Mouse (Mus musculus): Measurements from ENCODE around the gene Myl3.

DNA sequence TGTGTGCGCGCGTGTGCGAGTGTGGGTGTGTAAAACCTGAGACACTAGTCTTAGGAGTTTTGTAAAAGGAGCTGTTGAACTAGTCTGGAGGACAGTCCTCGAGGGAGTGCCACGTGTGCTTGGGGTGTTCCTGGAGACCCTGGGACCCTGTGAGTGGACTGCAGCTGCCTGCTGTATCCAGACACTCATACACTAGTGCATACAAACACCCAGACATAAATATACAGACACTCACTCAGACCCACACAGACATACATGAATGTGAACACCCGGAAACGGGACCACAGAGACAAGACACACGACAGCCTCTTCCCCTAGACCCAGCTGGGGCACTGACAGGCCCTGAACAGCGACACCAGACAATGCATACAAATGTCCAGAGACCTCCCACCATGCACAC is 21.1 kb downstream of the Myl3 start:
- TF ChIP-seq POLR2A (IDR thresholded peaks at IDR 0.05; ENCODE audit: control insufficient read depth in 1 of 2, insufficient read depth in 1 of 2, low read depth in 1 of 2, low read length in 2 of 2, poor library complexity in 1 of 2) (no peak), GATA1 (IDR thresholded peaks at IDR 0.05; ENCODE audit: low read depth, low read length) (no peak), MAFK (IDR thresholded peaks at IDR 0.05; ENCODE audit: borderline replicate concordance, low read depth, low read length) (no peak), CHD1 (IDR thresholded peaks at IDR 0.05; ENCODE audit: low read depth, low read length) (no peak), RAD21 (IDR thresholded peaks at IDR 0.05; ENCODE audit: low read depth, low read length) (no peak), POLR2AphosphoS5 (IDR thresholded peaks at IDR 0.05; ENCODE audit: borderline replicate concordance, low read depth, low read length) (no peak), ZC3H11A (IDR thresholded peaks at IDR 0.05; ENCODE audit: low read depth, low read length) (no peak), SMC3 (IDR thresholded peaks at IDR 0.05; ENCODE audit: low read depth, low read length) (no peak), MYC (IDR thresholded peaks at IDR 0.05; ENCODE audit: low read depth, low read length) (no peak), MAZ (IDR thresholded peaks at IDR 0.05; ENCODE audit: low read depth, low read length) (no peak)
